Mouse (Mus musculus): ENCODE measurements around the gene Fastkd5. TPM values are rescaled to one million over a fixed set of nuclear protein-coding genes. Genes with fewer than 3 reads are reported as not detected.

Gene Fastkd5
- polyA plus RNA-seq, 1 experiment, result 1.2 TPM

- no peak overlapping the region for H3K27ac ChIP-seq (ENCODE audit: insufficient read depth, low read length)
- no peak for TF ChIP-seq POLR2A (IDR thresholded peaks at IDR 0.05; ENCODE audit: low read depth, low read length)
- no peak for TF ChIP-seq CTCF (IDR thresholded peaks at IDR 0.05; ENCODE audit: extremely low read depth, insufficient read depth, insufficient read length, insufficient replicate concordance)
- no peak overlapping the region for H3K4me3 ChIP-seq (ENCODE audit: extremely low read depth, insufficient read depth, insufficient read length)
- no peak for DNase-seq (ENCODE audit: low read depth in 1 of 2, low spot score in 2 of 2)
- peaks cover 10% of the 10 kb centered on the region for H3K36me3 ChIP-seq (ENCODE audit: control insufficient read depth, insufficient read depth, low read length)
- 92% methylated on average over 7 of the region's 7 CpGs for WGBS
- H3K27me3 ChIP-seq (ENCODE audit: control insufficient read depth, insufficient read depth, low read length), result no peaks in the 10 kb centered on the region
- no peaks in the 10 kb centered on the region for H3K4me1 ChIP-seq (ENCODE audit: control insufficient read depth, insufficient read depth, insufficient read length)
Observed at GRCm38 (mm10) chr2:130618972-130619371, 10.9 kb downstream of the Fastkd5 start.

DNA sequence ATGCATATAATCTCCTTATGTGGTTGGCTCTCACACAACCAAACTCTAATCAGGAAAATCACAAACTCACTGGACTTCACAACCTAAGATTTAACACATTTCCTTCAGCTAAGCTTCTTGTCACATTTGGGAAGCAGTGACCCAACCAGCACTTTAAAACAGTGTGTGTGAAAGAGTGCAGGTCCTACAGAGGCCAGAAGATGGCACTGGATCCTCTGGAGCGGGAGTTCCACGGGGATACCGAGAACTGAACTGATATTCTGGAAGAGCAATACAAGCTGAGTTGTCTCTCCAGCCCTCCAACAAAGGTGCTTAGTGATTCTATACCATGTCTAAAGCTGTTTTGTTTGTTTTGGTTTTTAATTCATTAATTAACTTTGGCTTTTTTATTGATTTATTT, 16.7 kb downstream of the Fastkd5 start:
- Histone ChIP-seq H3K27ac (ENCODE audit: insufficient read depth, low read length) (no peak overlapping the region), H3K4me3 (ENCODE audit: extremely low read depth, insufficient read depth, insufficient read length) (no peak overlapping the region), H3K27me3 (ENCODE audit: control insufficient read depth, insufficient read depth, low read length) (no peaks in the 10 kb centered on the region), H3K4me1 (ENCODE audit: control insufficient read depth, insufficient read depth, insufficient read length) (no peaks in the 10 kb centered on the region), H3K36me3 (ENCODE audit: control insufficient read depth, insufficient read depth, low read length) (peaks cover 7% of the 10 kb centered on the region)
- TF ChIP-seq POLR2A (IDR thresholded peaks at IDR 0.05; ENCODE audit: low read depth, low read length), result no peak
- TF ChIP-seq CTCF (IDR thresholded peaks at IDR 0.05; ENCODE audit: extremely low read depth, insufficient read depth, insufficient read length, insufficient replicate concordance), result no peak
- DNase-seq (ENCODE audit: low read depth in 1 of 2, low spot score in 2 of 2), result no peak
- 88% methylated on average over 3 of the region's 3 CpGs for WGBS

GRCm38 (mm10) chr2:130602195-130602594, 27.6 kb downstream of the Fastkd5 start:
- 94% methylated on average over 4 of the region's 4 CpGs for WGBS
- no peak for DNase-seq (ENCODE audit: low read depth in 1 of 2, low spot score in 2 of 2)
- Histone ChIP-seq H3K4me3 (ENCODE audit: extremely low read depth, insufficient read depth, insufficient read length) (no peak overlapping the region), H3K36me3 (ENCODE audit: control insufficient read depth, insufficient read depth, low read length) (peaks cover 9% of the 10 kb centered on the region), H3K27me3 (ENCODE audit: control insufficient read depth, insufficient read depth, low read length) (no peaks in the 10 kb centered on the region), H3K27ac (ENCODE audit: insufficient read depth, low read length) (no peak overlapping the region), H3K4me1 (ENCODE audit: control insufficient read depth, insufficient read depth, insufficient read length) (no peaks in the 10 kb centered on the region)
- TF ChIP-seq CTCF (IDR thresholded peaks at IDR 0.05; ENCODE audit: extremely low read depth, insufficient read depth, insufficient read length, insufficient replicate concordance) (no peak), POLR2A (IDR thresholded peaks at IDR 0.05; ENCODE audit: low read depth, low read length) (no peak)

DNA sequence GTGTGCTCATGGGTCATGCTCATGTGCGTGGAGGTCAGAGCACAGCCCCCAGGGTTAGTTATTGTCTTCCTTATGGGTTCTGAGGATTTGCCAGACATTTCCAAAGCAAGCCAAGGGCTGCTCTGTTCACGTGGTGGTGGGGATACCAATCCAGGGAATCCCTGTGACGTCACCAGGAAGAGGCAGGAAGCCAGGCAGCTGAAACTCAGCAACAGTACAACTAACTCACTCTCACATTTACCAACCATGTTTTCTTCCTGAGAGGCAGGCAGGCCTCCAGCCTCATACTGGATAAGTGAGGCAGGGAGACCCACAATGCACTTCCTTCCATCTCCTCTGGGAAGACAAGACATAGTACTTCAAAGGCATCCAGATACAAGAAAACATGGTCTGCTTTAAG, 31.4 kb downstream of the Fastkd5 start:
- Histone ChIP-seq H3K27me3 (ENCODE audit: control insufficient read depth, insufficient read depth, low read length) (no peaks in the 10 kb centered on the region), H3K27ac (ENCODE audit: insufficient read depth, low read length) (no peak overlapping the region), H3K4me3 (ENCODE audit: extremely low read depth, insufficient read depth, insufficient read length) (no peak overlapping the region), H3K36me3 (ENCODE audit: control insufficient read depth, insufficient read depth, low read length) (peaks cover 11% of the 10 kb centered on the region), H3K4me1 (ENCODE audit: control insufficient read depth, insufficient read depth, insufficient read length) (no peaks in the 10 kb centered on the region)
- DNase-seq (ENCODE audit: low read depth in 1 of 2, low spot score in 2 of 2), result no peak
- WGBS, result 91% methylated on average over 3 of the region's 3 CpGs
- TF ChIP-seq CTCF (IDR thresholded peaks at IDR 0.05; ENCODE audit: extremely low read depth, insufficient read depth, insufficient read length, insufficient replicate concordance) (no peak), POLR2A (IDR thresholded peaks at IDR 0.05; ENCODE audit: low read depth, low read length) (no peak)

- no peak for DNase-seq (ENCODE audit: low read depth in 1 of 2, low spot score in 2 of 2)
Observed at GRCm38 (mm10) chr2:130597601-130598010, 32.2 kb downstream of the Fastkd5 start.

GRCm38 (mm10) chr2:130595596-130595995, 34.2 kb downstream of the Fastkd5 start:
- 91% methylated on average over 1 of the region's 1 CpGs for WGBS
- no peak for DNase-seq (ENCODE audit: low read depth in 1 of 2, low spot score in 2 of 2)
- no peak overlapping the region for H3K27ac ChIP-seq (ENCODE audit: insufficient read depth, low read length)

More at GRCm38 (mm10) chr2:130597601-130598010, 32.2 kb downstream of the Fastkd5 start:
- Histone ChIP-seq H3K36me3 (ENCODE audit: control insufficient read depth, insufficient read depth, low read length) (peaks cover 9% of the 10 kb centered on the region), H3K4me1 (ENCODE audit: control insufficient read depth, insufficient read depth, insufficient read length) (no peaks in the 10 kb centered on the region), H3K27me3 (ENCODE audit: control insufficient read depth, insufficient read depth, low read length) (no peaks in the 10 kb centered on the region), H3K27ac (ENCODE audit: insufficient read depth, low read length) (no peak overlapping the region), H3K4me3 (ENCODE audit: extremely low read depth, insufficient read depth, insufficient read length) (no peak overlapping the region)
- 46% methylated on average over 1 of the region's 1 CpGs for WGBS
- no peak for TF ChIP-seq POLR2A (IDR thresholded peaks at IDR 0.05; ENCODE audit: low read depth, low read length)
- TF ChIP-seq CTCF (IDR thresholded peaks at IDR 0.05; ENCODE audit: extremely low read depth, insufficient read depth, insufficient read length, insufficient replicate concordance), result peak; percentile 17; the same call in 1 of the 2 replicates

GRCm38 (mm10) chr2:130591016-130591415, 38.8 kb downstream of the Fastkd5 start:
- Histone ChIP-seq H3K4me1 (ENCODE audit: control insufficient read depth, insufficient read depth, insufficient read length) (no peaks in the 10 kb centered on the region), H3K27me3 (ENCODE audit: control insufficient read depth, insufficient read depth, low read length) (no peaks in the 10 kb centered on the region), H3K36me3 (ENCODE audit: control insufficient read depth, insufficient read depth, low read length) (peaks cover 12% of the 10 kb centered on the region), H3K4me3 (ENCODE audit: extremely low read depth, insufficient read depth, insufficient read length) (no peak overlapping the region), H3K27ac (ENCODE audit: insufficient read depth, low read length) (no peak overlapping the region)
- no peak for DNase-seq (ENCODE audit: low read depth in 1 of 2, low spot score in 2 of 2)
- TF ChIP-seq POLR2A (IDR thresholded peaks at IDR 0.05; ENCODE audit: low read depth, low read length) (no peak), CTCF (IDR thresholded peaks at IDR 0.05; ENCODE audit: extremely low read depth, insufficient read depth, insufficient read length, insufficient replicate concordance) (no peak)
- WGBS, result 90% methylated on average over 2 of the region's 2 CpGs

More at GRCm38 (mm10) chr2:130595596-130595995, 34.2 kb downstream of the Fastkd5 start:
- Histone ChIP-seq H3K36me3 (ENCODE audit: control insufficient read depth, insufficient read depth, low read length) (peaks cover 16% of the 10 kb centered on the region), H3K4me3 (ENCODE audit: extremely low read depth, insufficient read depth, insufficient read length) (no peak overlapping the region), H3K27me3 (ENCODE audit: control insufficient read depth, insufficient read depth, low read length) (no peaks in the 10 kb centered on the region), H3K4me1 (ENCODE audit: control insufficient read depth, insufficient read depth, insufficient read length) (no peaks in the 10 kb centered on the region)
- TF ChIP-seq POLR2A (IDR thresholded peaks at IDR 0.05; ENCODE audit: low read depth, low read length) (no peak), CTCF (IDR thresholded peaks at IDR 0.05; ENCODE audit: extremely low read depth, insufficient read depth, insufficient read length, insufficient replicate concordance) (no peak)

Measured in spleen, adult 2 months (tissue).